Mouse (Mus musculus): ENCODE results near the gene Ncoa1.

Ncoa1 gene

DNA sequence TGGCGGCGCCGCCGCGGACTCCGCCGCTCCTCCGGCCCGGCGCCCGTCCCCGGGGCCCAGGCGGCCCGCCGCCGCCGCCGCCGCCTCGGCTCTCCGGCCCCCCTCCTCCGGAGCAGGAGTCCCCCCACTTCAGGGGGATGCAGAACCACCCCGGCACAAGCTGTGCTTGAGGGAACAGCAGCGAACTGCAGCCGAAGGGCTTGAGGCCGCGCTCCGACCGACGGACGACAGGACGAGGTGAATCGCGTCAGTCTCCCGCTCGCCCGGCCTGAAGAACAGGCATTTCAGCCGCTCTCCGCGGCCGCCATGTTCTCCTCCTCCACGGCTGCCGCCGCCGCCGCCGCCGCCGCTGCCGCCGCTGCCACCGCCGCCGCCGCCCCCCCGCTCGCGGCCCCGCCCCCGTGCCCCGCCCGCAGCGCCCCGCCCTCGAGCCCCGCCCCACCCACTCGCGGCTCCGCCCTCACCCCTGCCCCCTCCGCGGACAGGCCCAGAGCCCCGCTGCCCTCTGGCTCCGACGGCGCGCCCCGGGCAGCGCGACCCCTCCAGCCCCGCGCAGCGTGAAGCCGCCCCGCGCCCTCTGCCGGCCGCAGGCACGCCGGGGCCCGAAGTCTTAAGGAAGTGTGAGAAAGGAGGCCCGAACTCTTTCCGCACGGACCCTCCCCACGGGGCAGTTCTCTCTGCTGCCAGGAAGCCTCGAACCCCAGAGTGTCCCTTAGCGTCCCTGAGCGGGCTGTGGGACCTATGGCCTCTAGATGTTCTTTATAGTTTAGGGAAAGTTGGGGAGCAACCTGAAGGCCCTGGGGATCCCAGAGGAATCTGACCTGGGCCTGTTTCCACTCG is at the start of gene Ncoa1:
Gene Ncoa1 (minus strand): TSS at position 351 of the 840 bp plus-strand sequence.
- DNase-seq (ENCODE audit: low spot score) = peak; percentile 76

DNA sequence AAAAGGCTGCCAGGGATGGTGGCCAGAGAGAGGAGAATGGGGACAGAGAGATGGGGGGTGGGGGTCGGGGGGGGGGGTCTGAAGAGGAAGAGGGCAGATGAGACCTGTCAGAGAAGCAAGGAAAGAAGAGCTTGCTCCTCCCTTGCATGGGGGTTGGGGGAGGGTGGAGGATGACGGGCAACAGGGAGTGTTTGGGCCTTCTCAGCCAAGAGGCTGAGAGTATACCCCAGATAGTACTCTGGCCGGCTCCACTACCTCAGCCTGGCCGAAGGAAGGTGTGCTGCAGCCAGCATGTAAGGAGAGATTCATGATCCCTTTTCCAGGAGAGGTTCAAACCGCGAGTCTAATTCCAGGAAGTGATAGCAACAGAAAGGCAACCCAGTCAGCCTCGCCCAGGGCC is 47.6 kb upstream of the Ncoa1 start:
- no peak for DNase-seq (ENCODE audit: low spot score)

DNA sequence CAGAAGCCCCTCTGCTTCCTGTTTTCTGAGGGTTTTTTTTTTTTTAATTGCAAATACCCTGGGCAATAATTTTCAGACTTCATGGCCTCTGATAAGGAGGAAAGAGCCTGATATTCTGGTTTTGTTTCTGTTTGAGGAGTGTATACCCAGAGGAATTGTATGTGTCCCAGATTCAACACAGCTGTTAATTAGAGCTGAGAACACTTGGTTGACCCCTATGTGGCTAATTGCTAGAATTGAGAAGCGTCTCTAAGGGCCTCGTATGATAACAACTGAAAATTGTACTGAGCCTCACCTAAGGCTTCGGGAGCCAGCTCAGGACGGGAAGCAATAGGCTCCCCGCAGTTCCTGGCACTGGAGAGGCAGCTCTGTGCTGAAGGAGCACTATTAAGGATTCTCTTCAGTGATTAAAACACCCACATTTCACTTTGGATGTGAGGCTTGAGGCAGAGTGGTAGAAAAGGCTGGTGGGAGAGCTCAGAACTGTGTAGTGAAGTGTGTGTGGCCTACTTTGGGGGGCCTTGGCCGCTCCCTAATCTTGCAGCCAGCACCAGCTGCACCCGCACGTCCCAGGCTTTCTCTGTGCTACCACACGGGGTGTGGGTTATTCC is 46.8 kb upstream of the Ncoa1 start:
- no peak for DNase-seq (ENCODE audit: low spot score)

DNA sequence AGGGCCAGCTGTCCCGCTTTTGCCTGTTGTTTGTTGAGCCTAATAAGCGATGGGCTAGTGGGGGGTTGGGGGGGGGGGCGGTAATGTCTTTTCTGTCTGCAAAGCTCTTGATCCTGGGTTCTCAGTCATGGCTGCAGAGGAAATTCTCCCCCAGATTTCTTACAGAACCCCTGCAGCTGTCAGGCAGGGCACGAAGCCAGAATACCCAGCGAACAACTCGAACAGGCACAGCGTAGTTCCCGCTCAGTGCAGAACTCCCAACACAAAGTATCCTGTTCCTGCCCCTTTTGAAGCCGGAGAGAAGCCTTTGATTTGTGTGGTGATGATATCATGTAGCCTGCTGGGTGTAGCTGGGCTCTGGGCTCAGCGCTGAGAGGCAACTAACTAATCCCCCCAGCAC is 46.2 kb upstream of the Ncoa1 start:
- DNase-seq (ENCODE audit: low spot score) = peak; percentile 24

DNA sequence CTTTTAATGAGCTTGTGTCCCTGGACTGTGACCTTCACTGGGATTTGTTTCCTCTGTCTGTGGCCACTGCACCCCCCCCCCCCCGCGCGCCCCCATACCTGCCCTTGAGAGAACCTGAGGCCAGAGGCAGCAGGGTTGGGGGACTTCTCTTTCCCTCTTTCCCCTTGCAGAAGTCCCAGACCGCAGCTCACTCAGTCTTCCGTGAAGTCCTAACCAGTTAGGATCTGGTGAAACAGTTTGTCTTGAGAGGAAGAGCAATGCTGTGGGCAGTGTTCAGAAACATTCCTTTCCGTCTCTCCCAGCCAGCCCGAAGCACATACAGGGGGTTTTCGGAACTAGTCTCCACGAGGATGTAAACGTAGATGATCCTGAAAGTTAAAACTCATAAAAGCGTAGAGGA is 42.0 kb upstream of the Ncoa1 start:
- no peak for DNase-seq (ENCODE audit: low spot score)

DNA sequence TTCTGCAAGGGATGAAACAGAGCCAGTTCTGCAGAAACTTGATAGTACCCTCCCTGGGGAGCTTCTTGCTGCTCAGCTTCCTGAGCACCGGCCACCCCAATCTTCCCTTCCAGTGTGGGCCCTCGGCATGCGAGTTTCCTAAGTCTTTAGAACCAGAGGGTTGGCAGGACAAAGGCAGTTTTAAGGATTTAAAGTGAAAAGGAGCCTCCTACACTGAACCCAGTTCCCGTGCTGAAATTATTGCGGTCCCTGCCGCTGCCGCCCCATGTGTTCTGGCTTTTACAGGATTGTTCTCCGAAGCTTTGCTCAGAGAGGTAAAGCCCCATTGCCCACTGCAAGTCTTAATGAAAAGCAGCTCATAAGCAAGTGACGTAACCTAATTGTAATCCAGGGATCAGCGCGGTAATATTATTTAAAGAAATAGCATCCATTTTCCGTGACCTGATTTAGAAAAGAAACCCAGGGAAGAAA is 32.6 kb upstream of the Ncoa1 start:
- DNase-seq (ENCODE audit: low spot score) = no peak

DNA sequence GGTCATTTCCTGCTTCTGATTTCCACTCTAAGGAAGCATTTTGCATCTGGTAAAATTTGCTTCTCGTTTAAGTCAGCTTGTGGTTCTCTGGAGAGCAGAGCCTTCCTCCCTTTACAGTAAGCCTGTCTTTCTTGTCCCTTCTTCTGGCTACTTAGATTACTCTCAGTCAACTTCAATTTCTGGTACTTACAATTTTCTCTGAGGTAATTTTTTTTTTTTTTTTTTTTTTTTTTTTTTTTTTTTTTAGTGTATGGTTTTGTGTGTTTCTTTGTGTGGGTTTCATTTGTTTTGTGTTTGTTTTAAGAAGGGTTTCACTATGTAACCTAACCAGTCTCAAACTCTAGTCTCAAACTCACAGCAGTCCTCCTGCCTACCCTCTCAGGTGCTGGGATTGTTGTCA is 31.2 kb upstream of the Ncoa1 start:
- no peak for DNase-seq (ENCODE audit: low spot score)

DNA sequence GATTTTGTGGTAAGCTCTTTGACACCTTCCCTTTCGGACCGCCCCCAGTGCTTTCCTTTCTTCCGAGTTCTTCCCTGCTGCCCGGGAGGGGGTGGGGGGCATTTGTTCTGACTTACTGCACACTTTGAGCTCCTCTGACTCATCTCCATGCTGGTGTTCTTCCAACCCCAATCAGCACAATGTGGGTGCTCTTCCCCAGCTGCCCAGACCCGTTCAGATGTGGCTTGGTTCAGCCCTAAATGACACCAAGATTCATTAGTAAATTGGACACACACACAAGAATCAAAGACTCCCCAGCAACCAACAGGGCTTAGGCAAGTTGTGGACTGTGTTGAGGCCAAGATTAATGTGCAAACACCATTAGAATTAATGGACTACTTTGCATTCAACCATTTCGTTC is 30.5 kb upstream of the Ncoa1 start:
- no peak for DNase-seq (ENCODE audit: low spot score)

DNA sequence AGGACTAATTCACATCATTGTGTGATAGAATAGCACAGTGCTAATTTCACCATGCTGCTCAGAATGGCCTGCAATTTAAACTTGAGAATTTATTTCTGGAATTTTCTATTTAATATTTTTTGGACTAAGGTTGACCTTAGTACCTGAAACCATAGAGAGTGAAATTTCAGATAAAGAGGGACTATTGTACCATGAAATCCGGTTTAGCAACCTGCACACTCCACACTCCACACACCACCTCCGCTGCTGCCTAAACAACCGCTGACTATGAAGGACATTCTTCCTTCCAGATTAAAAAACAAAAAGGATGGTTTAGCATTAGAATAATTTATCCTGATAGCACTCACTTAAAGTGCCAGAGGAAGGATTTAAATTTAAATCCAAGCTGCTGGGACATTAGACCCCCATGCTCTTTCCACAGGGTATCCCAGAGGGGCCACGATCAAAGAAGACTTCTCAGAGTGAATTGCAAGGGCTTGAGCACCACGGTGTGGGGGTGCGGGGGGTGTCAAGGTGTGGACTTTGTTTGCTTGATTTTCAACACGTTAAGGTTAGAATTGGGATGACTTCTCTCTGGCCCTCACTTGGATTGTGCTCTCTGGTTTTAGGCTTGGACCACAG is 29.9 kb upstream of the Ncoa1 start:
- no peak for DNase-seq (ENCODE audit: low spot score)

DNA sequence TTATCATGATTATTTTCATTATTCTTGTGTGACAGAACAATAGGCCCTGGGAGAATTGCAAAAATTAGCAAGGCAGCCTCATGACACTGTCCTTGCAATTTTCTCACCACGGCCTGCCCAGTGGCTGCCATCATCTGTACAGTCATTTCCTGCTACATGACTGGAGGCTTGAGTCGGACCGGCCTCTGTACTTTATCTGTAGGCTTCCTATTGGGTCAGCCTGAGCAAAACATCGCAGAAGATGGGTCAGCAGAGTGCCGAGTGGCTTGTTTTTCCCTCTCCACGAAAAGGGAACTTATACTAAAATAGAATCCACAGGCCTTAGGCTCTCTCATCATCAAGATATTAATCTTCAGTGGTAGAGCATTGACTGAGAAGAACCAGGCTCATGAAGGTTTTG is 28.3 kb upstream of the Ncoa1 start:
- no peak for DNase-seq (ENCODE audit: low spot score)

DNA sequence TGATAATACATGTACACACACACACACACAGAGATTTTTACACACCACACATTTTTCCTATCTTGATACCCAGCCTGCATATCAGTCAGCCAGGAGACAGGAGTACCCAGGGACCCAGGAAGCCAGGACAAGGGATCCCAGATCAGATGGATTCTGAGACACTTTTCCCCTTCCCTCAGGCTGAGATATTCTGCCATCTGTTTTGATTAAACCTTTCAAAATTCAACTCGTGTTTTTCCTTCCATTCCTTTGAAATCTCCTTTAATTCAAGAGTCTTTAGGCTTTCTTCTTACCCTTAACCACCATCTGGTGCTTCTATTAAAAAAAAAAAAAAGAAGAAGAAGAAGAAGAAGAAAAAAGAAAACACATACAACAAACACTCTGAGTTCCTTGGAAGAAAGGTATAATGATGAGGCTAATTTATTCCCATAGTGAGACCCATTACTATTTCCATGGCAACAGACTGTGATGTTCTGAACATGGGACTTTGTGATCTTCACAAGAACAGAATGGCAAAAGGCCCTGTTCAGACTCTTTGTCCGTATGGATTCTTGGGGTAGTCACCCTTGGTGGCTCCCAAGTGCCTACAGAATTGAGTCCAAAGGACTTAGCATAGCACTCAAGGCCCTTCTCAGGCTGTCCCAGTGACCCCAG is 26.8 kb upstream of the Ncoa1 start:
- no peak for DNase-seq (ENCODE audit: low spot score)

DNA sequence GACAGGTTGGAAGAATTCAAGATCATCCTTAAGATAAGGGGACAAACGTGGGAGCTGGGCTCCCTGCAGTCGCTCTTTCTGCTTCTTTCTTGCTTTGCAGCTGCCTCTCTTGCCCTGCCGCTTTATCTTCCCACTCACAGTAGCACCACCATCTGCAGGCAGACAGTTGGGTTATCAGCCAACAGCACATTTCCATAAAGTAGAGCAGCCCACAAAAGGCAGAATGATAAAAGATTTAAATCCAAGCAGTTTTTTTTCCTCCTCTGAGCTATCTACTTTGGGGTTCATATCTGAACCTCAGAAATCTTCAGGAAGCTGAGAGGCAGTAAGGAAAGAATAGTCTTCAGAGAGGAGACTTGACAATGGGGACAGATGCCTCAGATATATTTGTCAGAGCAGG is 24.9 kb upstream of the Ncoa1 start:
- no peak for DNase-seq (ENCODE audit: low spot score)

DNA sequence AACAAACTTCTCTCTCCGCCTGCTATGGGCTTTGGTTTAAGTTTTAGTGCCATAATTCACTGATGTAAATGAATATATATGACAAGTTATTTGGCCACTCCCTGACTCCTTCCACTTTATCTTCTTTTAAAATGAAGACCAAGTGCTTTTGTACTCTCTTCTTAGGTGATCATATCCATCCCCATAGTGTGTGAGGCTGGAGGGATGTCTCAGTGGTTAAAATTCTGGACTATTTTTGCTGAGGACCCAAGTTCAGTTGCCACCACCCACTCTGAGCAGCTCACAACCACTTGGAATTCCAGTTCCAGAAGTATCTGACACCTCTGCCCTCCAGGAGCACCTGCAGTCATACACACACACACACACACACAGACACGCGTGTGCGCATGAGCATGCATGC is 23.5 kb upstream of the Ncoa1 start:
- no peak for DNase-seq (ENCODE audit: low spot score)

DNA sequence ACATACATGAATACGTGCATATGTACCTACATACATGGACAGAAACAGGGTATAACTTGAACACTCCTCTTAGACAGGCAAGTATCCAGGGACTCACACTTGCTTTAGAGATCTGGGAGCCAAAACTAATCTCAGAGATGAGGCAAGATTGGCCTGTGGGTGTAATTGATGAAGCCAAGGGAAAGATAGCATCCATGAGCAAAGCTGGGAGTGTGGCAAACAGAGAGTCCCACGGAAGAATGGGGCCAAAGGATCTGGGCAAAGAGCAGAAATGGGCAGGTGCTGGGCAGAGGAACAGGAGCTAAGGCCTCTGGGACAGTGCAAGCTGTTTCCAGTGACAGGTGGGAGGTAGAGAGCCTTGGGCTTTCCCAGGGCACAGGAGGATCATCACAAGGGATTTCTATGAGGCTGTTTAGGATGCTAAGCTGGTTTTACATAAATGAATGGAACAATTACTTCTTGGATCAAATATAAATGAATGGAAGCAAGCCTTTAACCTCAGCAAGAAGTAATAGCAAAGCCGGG is 22.7 kb upstream of the Ncoa1 start:
- no peak for DNase-seq (ENCODE audit: low spot score)

DNA sequence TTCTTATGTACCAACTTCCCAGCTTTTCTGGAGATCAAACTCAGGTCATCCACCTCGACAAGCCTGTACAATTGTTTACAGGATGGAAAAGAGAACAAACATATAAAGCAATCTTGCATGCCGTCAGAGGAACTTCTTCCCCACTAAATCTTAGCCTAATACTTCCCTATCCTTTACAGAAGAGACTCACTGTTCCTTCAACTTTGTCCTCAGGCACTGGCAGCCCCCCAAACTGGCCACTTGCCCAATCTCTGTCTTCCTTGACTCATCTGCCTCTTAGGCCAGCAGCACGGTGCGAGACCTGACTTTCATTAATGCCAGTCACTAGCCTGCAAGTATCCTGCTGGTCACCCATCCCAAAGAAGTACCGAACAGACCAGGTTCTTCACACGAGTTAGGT is 11.4 kb upstream of the Ncoa1 start:
- no peak for DNase-seq (ENCODE audit: low spot score)

DNA sequence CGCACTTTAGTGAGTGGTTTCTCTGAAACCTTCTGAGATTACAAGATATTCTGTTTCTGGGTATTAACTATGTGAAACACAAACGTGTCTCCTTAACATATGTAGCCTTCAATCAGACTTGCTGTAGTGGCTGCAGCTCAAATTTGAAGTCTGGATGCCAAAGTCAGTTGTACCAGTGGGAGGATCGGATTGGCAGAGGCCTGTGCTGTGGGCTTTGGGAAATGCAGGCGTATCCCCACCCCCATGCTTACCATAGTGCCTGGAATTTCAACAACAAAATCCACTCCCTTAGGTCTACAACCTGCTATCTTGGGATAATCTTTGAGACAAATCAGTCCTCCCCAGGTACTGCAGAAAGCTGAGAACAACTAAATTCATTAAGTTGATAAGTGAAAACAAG is 6.4 kb upstream of the Ncoa1 start:
- no peak for DNase-seq (ENCODE audit: low spot score)

DNA sequence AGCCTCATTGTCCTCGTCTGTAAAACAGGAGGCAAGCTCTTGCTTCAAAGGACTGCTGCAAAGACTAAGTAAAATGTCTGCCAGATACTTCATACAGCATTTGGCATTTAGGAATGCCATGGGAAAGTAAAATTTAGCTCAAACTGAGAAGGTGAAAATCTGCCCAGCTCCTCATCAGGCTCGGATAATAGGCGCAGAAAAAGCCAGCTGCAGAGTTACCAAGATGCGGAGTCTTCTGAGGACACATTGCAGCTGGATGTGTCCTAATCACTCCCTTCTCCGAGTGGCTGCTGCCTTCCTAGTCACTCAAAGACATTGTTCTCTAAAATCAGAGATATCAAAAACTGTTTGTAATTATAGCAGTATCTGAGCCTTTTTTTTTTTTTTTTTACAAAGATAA is 4.7 kb upstream of the Ncoa1 start:
- no peak for DNase-seq (ENCODE audit: low spot score)

DNA sequence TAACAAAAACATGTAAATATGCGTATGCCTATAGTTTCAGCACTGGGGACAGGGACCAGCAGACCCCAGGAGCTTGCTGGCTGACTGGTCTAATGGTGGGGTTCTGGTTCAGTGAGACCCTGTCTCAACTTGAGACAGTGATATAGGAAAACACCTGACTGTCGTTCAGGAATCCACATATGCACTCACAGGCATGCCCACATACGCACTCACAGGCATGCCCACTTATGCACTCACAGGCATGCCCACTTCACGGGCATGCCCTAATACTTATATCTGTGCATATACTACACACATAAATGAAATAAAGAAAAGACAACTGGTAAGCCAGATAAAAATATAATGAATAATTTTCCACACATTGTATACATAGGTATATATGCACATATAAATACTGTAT is 3.3 kb upstream of the Ncoa1 start:
- no peak for DNase-seq (ENCODE audit: low spot score)

DNA sequence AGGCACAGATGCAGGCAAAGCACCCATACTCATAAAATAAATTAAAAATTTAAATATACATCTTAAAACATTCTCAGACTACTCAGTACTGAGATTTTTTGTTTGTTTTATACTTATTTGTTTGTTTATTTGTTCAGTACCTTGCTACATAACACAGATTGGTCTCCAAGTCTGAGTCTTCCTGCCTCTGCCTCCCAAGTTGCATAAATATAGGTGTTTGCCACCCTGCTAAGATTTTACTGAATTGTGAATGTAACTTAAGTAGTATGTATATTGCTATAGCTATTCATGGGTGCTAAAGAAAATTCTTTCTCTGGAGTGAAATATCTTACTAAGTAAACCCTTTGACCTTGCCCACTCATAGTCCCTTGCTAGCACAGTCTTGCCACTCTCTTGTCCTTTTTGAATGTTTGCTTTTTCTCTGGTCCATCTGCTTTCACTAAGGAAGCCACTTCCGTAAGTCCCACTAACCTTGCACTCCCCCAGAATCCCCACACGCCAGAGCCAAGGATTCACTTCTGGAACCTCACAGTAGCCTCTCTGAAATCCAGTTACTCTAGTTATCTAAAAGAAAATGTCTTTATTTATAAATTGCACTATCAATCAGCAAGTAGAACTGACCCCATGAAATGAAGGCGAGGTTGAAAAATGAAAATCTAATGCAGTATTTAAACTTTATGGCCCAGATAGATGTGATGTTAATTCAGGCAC is 2.3 kb upstream of the Ncoa1 start:
- no peak for DNase-seq (ENCODE audit: low spot score)

DNA sequence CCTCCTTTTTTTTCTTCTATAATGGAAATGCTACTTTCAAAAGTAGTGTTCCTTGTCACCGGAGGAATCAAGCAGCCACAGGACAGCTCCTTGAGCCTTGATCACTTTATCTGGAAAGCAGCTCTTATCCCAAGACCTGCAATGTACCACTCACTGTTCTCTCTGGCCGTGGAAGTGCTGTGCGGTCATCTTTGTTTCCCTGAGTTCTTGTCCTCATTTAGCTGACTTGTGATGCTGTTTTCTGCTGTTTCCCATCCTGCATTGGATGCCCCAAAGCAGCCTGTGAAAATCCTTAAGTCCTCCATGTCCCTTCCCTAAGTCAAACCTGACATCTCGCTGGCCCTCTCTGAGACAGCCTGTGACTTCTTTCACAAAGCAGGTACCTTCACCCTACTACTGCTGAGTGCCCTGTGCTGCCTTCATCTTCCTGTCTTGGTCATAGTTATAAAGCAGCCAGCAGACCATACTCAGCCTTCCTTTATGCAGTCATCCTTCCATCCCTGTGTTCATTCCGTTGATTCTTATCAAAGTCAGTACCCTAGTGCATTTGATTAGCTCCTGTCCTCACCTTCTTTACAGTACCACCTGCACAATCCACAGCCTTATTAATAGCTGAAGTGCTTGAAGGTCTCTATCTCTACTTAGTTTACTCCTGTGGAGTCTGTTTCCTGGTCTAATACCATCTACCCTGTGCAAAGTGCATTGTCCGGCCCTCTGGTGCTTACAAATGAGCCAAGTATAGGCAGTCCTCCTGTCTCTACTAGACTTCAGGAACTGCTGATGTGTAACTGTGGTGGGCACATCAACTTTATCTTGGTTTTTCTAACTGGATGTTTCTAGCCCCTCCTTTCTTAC is 1.2 kb upstream of the Ncoa1 start:
- DNase-seq (ENCODE audit: low spot score) = no peak

DNA sequence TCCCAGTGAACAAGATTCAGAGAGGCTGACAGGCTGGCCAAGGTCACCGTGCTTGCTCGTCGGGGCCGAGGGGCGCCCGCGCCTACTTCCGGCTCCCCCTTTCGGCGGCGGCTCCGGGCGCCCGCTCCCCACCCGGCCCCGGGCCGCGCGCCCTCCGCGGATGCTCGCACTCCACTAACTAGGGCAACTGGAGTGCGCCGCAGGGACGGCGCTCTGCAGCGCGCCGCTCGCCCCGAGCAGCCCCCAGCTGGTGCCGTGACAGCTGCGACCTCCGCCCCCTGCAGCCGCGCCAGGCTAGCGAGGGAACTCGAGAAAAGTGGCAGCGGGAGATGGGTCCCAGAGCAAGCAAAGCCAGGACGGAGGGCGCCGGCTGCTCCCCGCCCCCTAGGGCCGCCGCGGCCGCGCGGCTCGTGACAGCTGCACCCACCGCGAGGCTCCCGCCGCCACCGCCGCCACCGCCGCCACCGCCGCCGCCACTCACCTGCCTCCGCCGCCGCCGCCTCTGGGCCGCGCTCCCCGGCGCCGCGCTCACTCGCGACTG is 621 bp downstream of the Ncoa1 start:
- DNase-seq (ENCODE audit: low spot score) = peak; percentile 37
